Mouse (Mus musculus) ES-Bruce4 (cell line): ENCODE results near the gene Hist1h2ai.

ENCODE experiments used
- CTCF ChIP-seq: IDR thresholded peaks from one replicate; pipeline ENCODE4 v1.8.1; 2011; ENCODE audit warnings: low read depth, low read length
- POLR2A ChIP-seq: IDR thresholded peaks from one replicate; pipeline ENCODE4 v1.8.1; 2011; ENCODE audit warnings: low read length; ENCODE audit not compliant: insufficient read depth

GRCm38 (mm10) chr13:21751417-21751816, 35.2 kb downstream of the Hist1h2ai start:
- TF ChIP-seq CTCF (no peak), POLR2A (no peak)
